Mouse (Mus musculus) bone marrow macrophage, adult 2 months (primary cell): ENCODE measurements around the gene Rab21.

Experiments
- CTCF ChIP-seq: IDR thresholded peaks from 2 replicates; pipeline ENCODE4 v1.5.1; 2012; ENCODE audit warnings: low read depth, mild to moderate bottlenecking, low read length, moderate library complexity
- POLR2A ChIP-seq: IDR thresholded peaks from 2 replicates; pipeline ENCODE4 v1.6.1; 2012; ENCODE audit warnings: mild to moderate bottlenecking, low read depth, low read length, borderline replicate concordance

GRCm38 (mm10) chr10:115314287-115314581 is 1.2 kb downstream of the Rab21 start:
- TF ChIP-seq CTCF (no peak), POLR2A (no peak)
